Mouse (Mus musculus) kidney, adult 8-10 months (tissue): ENCODE measurements at regions not wholly inside any gene's neighbourhood (a gene's known extent, or its start where the extent isn't known, plus 50 kb on each side); places are given as distances from the start of the nearest gene placed in this dataset.
A peak's percentile ranks its signal among the peaks of the same experiment; 100 is the strongest.
"Not testable (repeated sequence)": the region's sequence is repeated elsewhere in the genome, so short reads cannot be mapped to it uniquely, and the experiment has no call there.

Experiments used
- DNase-seq, 2 experiments: peaks; one replicate each; pipeline ENCODE4 v3.0.0; 2022

DNA sequence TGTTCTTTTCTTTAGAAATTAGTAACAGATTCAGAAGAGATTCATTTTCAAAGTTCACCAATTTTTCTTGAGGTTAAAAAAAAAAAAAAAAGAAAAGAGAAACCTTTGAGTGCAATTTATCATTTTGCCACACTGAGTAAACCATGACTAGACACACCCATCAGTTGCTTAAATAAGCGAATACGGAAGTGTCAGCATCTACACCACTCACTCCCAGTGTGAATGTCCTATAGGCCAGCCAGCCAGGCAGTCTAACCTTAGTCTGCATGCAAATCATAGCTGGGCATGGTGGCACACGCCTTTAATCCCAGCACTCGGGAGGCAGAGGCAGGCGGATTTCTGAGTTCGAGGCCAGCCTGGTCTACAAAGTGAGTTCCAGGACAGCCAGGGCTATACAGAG lies 498.6 kb downstream of the Bnc2 start:
- DNase-seq, result not testable (repeated sequence)

DNA sequence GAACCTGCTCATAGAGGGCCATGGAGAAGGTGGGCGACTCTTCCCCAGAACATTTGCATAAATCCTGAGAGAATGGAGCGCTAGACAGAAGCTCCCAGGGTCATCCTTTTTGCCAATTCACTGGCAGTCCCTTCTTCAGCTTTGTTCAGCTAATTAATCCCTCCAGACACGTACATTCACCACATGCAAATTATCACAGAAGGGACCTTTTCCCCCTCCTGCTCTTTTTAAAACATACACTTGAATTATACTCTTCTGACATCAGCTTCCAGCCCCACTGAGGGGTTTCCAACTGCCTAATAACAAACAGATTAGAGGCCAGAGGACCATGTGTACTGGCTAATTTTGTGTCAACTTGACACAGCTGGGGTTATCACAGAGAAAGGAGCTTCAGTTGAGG lies 497.2 kb downstream of the Bnc2 start:
- DNase-seq, result no peak

- DNase-seq, result no peak
Measured at GRCm38 (mm10) chr4:84184436-84184835, 490.6 kb downstream of the Bnc2 start.

DNA sequence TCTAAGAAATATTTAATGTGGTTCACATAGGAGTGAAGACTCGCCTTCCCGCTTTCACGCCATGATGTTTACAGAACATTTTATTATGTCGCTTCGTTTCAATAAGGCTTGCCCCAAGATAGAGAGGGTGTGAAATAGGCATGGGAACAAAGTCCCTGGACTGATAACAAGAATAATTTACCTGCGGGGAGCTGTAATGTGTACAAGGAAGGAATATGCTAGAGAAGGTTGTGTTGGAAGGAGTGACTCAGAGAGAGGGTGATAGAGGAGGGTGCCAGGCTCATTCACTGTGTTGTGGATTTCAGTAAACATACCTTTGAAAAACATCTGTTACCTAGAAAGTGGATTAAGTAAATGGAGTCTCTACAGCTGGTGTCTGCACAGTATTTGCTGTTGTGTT lies 490.2 kb downstream of the Bnc2 start:
- no peak for DNase-seq

- peak in 1 of 2 experiments; percentile 5 for DNase-seq
Measured at GRCm38 (mm10) chr4:84189315-84189714, 485.8 kb downstream of the Bnc2 start.

DNA sequence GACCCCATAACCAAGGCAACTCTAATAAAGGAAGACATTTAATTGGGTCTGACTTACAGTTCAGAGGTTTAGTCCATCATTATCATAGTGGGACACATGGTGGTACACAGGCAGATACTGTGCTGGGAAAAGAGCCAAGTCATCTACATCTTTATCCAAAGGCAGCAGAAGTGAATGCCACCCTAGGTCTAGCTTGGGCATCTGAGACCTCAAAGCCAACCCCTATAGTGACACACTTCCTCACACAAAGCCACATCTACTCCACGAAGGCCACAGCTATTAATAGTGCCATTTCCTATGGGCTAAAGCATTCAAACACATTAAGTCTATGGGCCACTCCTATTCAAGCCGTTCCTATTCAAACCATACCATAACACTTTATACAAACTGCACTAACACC lies 483.8 kb downstream of the Bnc2 start:
- no peak for DNase-seq

- no peak for DNase-seq
Measured at GRCm38 (mm10) chr4:84192301-84192700, 482.8 kb downstream of the Bnc2 start.

GRCm38 (mm10) chr4:84196732-84197131 lies 478.3 kb downstream of the Bnc2 start:
- no peak for DNase-seq

DNA sequence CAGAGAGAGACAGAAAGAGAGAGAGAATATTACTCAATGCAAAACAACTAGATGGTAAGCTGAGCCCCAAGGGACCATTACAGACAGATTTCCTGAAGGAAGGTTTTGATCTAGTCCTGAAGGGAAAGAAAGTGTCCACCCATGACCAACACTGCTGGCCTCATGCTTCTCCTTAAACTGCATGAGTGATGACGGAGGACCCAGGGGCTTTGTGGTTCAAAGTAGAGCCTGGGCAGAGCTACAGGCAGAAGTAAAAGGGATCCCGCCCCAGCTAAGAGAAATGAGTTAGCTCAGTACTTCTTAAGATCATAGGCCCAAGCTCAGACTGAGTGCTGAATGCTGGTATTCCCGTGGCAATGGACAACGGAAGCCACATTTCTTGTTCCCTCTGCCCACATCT lies 476.9 kb downstream of the Bnc2 start:
- DNase-seq, result no peak

GRCm38 (mm10) chr4:84199181-84199656 lies 475.9 kb downstream of the Bnc2 start:
- DNase-seq, result no peak

- DNase-seq, result no peak
Measured at GRCm38 (mm10) chr4:84201001-84201400, 474.1 kb downstream of the Bnc2 start.

DNA sequence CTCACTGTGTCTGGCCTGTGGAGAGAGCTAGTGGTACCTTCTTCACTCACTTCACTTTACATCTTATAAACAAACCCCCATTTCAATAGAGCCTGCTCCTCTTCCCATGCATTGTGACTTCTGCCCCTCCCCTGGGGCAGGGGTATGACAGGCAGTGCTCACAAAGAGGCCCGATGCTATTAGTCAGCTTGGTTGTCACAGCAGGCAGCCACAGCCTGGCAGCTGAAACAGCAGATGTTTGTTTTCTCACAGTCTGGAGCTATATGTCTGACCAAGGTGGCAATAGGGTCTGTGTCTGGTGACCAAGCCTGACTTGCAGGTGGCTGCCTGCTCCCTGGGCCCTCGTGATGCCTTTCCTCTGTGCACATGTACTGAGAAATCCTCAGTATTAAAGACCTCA lies 472.8 kb downstream of the Bnc2 start:
- no peak for DNase-seq

DNA sequence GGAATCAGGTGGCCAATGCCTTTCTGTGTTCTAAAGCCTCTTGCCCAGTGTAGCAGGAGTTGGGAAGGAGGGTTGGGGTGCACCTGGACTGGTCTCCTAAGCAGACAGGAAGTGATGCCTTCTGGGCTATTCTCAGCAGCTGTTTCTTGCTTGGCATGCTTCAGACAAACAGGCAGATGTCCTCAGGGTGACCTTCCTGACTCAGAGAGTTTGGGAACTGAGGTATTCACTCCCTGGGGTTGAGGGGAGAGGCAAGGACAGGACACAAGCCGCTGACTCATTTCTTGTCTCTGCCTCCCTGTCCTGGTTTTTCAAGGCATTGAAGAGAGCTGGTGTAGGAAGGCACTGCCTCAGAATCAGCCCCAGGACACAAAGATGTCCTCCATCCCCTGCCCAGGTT lies 471.4 kb downstream of the Bnc2 start:
- no peak for DNase-seq

- peak; percentile 70 to 79 for DNase-seq
Measured at GRCm38 (mm10) chr4:84204777-84205176, 470.3 kb downstream of the Bnc2 start.

DNA sequence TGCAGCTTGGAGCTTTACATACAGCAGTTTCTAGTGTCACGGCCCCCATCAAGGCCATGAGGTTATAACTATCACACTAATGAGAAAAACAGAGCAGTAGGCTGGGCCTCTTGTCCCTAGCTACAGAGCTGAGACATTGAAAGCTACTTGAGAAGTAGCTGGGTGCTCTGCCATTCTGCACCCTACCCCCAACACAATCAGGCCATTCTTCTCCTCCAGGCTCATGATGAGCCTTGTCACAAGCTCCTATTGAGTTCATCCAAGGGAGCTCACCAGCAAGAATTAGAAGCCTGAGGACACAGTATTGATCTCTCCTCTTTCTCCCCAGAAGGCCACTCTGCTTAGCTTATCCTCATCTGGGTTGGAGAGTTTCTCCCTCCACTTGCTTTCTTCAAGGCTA lies 466.9 kb downstream of the Bnc2 start:
- DNase-seq, result no peak

GRCm38 (mm10) chr4:84209538-84209937 lies 465.5 kb downstream of the Bnc2 start:
- no peak for DNase-seq

- no peak for DNase-seq
Measured at GRCm38 (mm10) chr4:84211311-84211875, 463.7 kb downstream of the Bnc2 start.

DNA sequence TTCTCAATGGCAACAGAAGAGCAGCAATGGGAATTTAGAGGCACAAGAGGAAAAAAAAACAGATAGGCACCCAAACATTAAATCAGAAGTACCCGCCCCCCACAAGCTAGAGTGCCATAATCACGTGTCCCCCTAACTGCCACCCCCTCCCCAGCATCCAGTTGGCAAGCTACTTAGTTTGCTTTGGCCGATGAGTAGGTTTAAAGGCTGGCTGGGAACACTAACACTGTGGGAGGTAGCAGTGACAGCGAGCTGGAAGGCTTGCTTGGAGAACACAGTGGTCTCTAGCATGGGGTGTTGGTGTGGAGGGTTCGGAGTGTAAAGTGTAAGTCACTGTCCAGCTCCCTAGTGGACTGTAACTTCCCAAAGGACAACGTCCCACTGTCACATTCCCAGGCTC lies 463.1 kb downstream of the Bnc2 start:
- DNase-seq, result no peak

DNA sequence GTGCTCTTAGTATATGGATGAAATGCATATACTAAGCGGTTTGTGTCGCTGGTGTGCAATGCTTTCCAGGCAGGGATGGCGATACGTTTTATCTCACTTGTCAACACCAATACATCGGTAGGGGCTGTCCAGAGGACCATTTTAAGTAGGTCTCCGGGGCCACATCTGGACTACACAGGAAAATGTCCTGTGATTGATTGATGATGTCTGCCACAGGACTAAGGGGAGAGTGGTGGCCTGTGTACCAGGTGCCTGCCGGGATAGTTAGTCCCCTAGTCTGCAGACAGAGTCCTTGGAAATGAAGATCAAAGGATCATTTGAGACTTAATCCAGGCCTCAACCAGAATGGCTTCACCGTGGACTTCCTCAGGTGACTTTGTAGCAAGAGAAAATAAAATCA lies 460.6 kb downstream of the Bnc2 start:
- DNase-seq, result no peak

DNA sequence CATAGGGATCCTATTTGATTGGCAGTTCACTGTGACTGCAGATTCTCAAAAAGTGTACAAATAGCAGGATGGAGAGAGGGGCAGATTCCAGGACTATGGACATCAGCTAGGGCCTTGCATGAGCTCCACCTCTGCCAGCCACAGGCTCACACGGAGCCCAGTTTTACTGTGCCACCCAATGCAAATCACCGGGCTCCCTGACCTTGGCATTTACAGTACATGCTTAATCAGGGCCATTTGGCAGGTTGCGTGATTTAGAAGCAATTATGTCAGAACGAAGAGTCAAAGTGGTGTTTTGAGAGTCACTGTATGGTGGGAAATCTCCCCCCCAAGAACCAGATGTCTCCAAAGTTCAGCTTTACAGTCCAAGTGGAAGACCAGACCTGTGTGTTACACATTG lies 456.1 kb downstream of the Bnc2 start:
- no peak for DNase-seq

DNA sequence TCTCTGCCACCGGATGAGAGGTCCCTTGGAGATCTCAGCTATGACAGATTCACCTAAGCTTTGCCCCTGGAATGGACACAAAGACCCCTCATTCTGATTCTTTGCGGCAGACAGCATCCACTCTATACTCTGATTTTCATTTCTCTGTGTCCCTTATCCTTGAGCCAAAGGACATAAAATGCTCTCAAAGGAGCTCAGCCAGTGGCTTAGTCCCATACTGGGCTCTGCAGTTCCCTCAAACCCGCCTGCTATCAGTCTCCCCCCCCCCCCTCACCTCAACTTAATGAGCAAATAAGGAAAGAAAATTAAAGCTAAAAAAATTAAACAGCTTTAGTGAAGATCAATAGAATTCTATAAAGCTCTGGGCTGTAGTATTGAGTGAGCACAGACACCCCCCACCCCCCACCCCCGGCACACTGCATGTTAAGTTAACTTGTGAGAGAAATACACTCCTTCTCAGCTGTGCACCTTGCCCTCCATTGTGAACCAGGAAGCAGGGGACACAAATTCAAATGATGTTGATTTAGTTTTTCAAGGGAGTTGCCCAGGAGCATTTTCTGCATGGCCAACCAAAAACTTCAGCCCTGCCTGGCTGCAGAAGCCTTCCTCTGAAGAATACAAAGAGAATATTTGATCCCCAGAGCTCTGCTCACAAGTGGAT lies 452.9 kb downstream of the Bnc2 start:
- DNase-seq, result peak in 1 of 2 experiments; percentile 9

GRCm38 (mm10) chr4:84222805-84223335 lies 452.2 kb downstream of the Bnc2 start:
- DNase-seq, result no peak

- DNase-seq, result no peak
Measured at GRCm38 (mm10) chr4:84224556-84224955, 450.5 kb downstream of the Bnc2 start.
